Mouse (Mus musculus) limb, embryonic 13.5 days (tissue): ENCODE data around the gene Cox8b. TPM values are rescaled to one million over a fixed set of nuclear protein-coding genes. Genes with fewer than 3 reads are reported as not detected.
A peak's percentile ranks its signal among the peaks of the same experiment; 100 is the strongest.

Source experiments
- ATAC-seq: fragments of 200-750 bp; cut with Nextera tagmentation; 2 replicates; pipeline ENCODE4 v1.8.0; 2017; ENCODE audit warnings: low read depth, moderate number of reproducible peaks, moderate TSS enrichment; ENCODE audit not compliant: low FRiP score
- H3K27ac ChIP-seq: fragments of 300-500 bp; sonication (generic); 2 replicates; pipeline ENCODE4 v1.5.1; 2015; ENCODE audit warnings: inconsistent platforms, mild to moderate bottlenecking, moderate library complexity
- H3K27me3 ChIP-seq: fragments of 300-500 bp; sonication (generic); 2 replicates; pipeline ENCODE4 v1.6.1; 2015; ENCODE audit warnings: mild to moderate bottlenecking, inconsistent platforms
- H3K36me3 ChIP-seq: fragments of 300-500 bp; sonication (generic); 2 replicates; pipeline ENCODE4 v1.6.1; 2015; ENCODE audit warnings: inconsistent platforms, mild to moderate bottlenecking, moderate library complexity
- H3K4me1 ChIP-seq: fragments of 300-500 bp; sonication (generic); 2 replicates; pipeline ENCODE4 v1.6.1; 2015; ENCODE audit warnings: inconsistent platforms
- H3K4me2 ChIP-seq: fragments of 300-500 bp; sonication (generic); replicated peaks from 2 replicates; pipeline ENCODE4 v1.6.1; 2015; ENCODE audit warnings: inconsistent platforms, mild to moderate bottlenecking, moderate library complexity
- H3K4me3 ChIP-seq: fragments of 300-500 bp; sonication (generic); 2 replicates; pipeline ENCODE4 v1.5.1; 2015; ENCODE audit warnings: moderate library complexity, mild to moderate bottlenecking, inconsistent platforms
- H3K9ac ChIP-seq: fragments of 300-500 bp; sonication (generic); 2 replicates; pipeline ENCODE4 v1.6.1; 2015; ENCODE audit warnings: mild to moderate bottlenecking, inconsistent platforms
- H3K9me3 ChIP-seq: fragments of 300-500 bp; sonication (generic); 2 replicates; pipeline ENCODE4 v1.6.1; 2016; ENCODE audit warnings: inconsistent platforms
- WGBS: fragments of 180-500 bp; shearing (Covaris S2); methylation state at CpG from one replicate; pipeline ENCODE4 v1.1.7; 2015; 5-methylcytosine and 5-hydroxymethylcytosine counted together
- polyA plus RNA-seq: library from polyadenylated mRNA; unstranded; fragments of >200 nt; fragmentation: Nextera tagmentation; extraction: Ambion mirVana; gene quantifications from 2 replicates; pipeline ENCODE4 v1.2.1, GENCODE M21; 2015

The Cox8b gene
- polyA plus RNA-seq, 1 experiment from 2014 or later = 9.3 TPM

DNA sequence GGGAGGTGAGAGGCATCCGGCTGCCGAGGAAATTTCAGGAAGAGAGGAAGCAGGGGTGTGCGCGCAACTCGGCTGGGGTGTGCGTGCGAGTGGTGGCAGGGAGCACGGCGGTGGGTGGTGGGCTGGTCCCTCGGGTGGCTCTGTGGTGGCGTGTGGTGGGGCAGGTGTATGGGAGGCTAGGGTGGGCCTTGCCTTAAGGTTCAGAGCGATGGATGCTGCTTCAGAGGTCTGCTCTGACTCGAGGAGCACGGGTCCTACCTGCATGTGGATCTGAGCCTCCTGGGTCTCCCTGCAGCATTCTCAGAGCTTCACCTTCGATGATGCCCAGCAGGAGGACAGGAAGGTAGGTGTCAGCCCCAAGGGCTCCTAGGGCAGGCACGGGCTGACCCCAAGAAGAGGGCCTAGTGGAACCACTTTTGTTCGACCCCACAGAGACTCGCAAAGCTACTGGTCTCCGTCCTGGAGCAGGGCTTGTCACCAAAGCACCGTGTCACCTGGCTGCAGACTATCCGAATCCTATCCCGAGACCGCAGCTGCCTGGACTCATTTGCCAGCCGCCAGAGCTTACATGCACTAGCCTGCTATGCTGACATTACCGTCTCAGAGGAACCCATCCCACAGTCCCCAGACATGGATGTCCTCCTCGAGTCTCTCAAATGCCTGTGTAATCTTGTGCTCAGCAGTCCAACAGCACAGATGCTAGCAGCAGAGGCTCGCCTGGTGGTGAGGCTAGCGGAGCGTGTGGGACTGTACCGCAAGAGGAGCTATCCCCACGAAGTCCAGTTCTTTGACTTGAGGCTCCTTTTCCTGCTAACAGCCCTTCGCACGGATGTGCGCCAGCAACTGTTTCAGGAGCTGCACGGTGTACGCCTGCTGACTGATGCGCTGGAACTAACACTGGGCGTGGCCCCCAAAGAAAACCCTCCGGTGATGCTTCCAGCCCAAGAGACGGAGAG, 42.4 kb downstream of the Cox8b start, which contains the start of gene Bet1l:
Gene Bet1l (minus strand): TSS at position 28 of the 956 bp plus-strand sequence.
- Histone ChIP-seq H3K9ac (peak within 1 kb of the TSS; percentile 87), H3K4me3 (peak within 1 kb of the TSS; percentile 88), H3K27me3 (no peaks in the 10 kb centered on the region), H3K36me3 (peaks cover 63% of the 10 kb centered on the region), H3K9me3 (no peaks in the 10 kb centered on the region), H3K27ac (peak within 1 kb of the TSS; percentile 83), H3K4me2 (peak within 1 kb of the TSS; percentile 100), H3K4me1 (peaks cover 28% of the 10 kb centered on the region)
- WGBS = 38% methylated on average over 40 of the region's 40 CpGs
- peak; percentile 41 for ATAC-seq

GRCm38 (mm10) chr7:140856785-140857549, 43.3 kb downstream of the Cox8b start, which contains the start of gene Ric8a:
Gene Ric8a (plus strand): TSS chr7:140856957.
- under 1% methylated on average over 50 of the region's 50 CpGs for WGBS
- peak; percentile 80 for ATAC-seq
- H3K36me3 ChIP-seq = peaks cover 63% of the 10 kb centered on the region

GRCm38 (mm10) chr7:140855860-140856784, 44.1 kb downstream of the Cox8b start, which contains the start of gene Gm45785:
Gene Gm45785 (minus strand): TSS chr7:140856331.
- Histone ChIP-seq H3K36me3 (peaks cover 62% of the 10 kb centered on the region), H3K27ac (peak within 1 kb of the TSS; percentile 83), H3K4me2 (peak within 1 kb of the TSS; percentile 100), H3K27me3 (no peaks in the 10 kb centered on the region), H3K4me3 (peak within 1 kb of the TSS; percentile 88), H3K9ac (peak within 1 kb of the TSS; percentile 87), H3K9me3 (no peaks in the 10 kb centered on the region), H3K4me1 (peaks cover 28% of the 10 kb centered on the region)
- ATAC-seq = peak; percentile 77
- 1% methylated on average over 51 of the region's 51 CpGs for WGBS

More at GRCm38 (mm10) chr7:140856785-140857549, 43.3 kb downstream of the Cox8b start, which contains the start of gene Ric8a:
- no peaks in the 10 kb centered on the region for H3K27me3 ChIP-seq
- H3K9ac ChIP-seq = peak within 1 kb of the TSS; percentile 87
- peak within 1 kb of the TSS; percentile 100 for H3K4me2 ChIP-seq
- H3K9me3 ChIP-seq = no peaks in the 10 kb centered on the region
- peak within 1 kb of the TSS; percentile 83 for H3K27ac ChIP-seq
- peak within 1 kb of the TSS; percentile 88 for H3K4me3 ChIP-seq
- H3K4me1 ChIP-seq = peaks cover 28% of the 10 kb centered on the region

GRCm38 (mm10) chr7:140855181-140855580, 45.1 kb downstream of the Cox8b start:
- 0 out of 2 replicates have a peak overlapping the region, but pooled peaks have one; percentile 83 for H3K27ac ChIP-seq
- H3K36me3 ChIP-seq = peaks cover 54% of the 10 kb centered on the region
- H3K9me3 ChIP-seq = no peaks in the 10 kb centered on the region
- H3K4me1 ChIP-seq = peaks cover 28% of the 10 kb centered on the region
- H3K27me3 ChIP-seq = no peaks in the 10 kb centered on the region
- H3K4me2 ChIP-seq = peak overlapping the region; percentile 100
- no peak for ATAC-seq
- H3K9ac ChIP-seq = peak overlapping the region; percentile 87
- peak overlapping the region; percentile 88 for H3K4me3 ChIP-seq
- 69% methylated on average over 9 of the region's 9 CpGs for WGBS

DNA sequence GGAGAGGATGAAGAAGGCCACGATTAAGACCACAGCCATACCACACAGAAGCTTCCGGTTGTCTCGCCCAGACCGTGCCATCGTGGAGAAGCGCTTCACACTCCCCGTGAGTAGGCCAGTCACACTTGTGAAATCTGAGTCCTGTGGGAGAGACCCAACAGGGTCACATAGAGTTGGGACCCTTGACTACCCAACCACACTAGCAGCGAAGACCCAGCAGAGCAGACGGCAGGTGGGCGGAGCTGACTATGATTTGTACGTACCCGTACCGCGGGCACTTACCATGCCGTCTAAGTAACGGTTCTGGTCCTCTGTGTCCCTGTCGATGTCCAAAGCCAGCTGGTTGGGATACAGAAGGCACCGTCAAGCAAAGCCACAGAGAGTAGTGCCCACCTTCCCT, 45.8 kb downstream of the Cox8b start:
- no peaks in the 10 kb centered on the region for H3K27me3 ChIP-seq
- peaks cover 28% of the 10 kb centered on the region for H3K4me1 ChIP-seq
- no peak overlapping the region for H3K9ac ChIP-seq
- WGBS = 93% methylated on average over 18 of the region's 18 CpGs
- no peaks in the 10 kb centered on the region for H3K9me3 ChIP-seq
- peak overlapping the region; percentile 100 for H3K4me2 ChIP-seq
- ATAC-seq = no peak
- H3K36me3 ChIP-seq = peaks cover 47% of the 10 kb centered on the region
- H3K27ac ChIP-seq = no peak overlapping the region
- H3K4me3 ChIP-seq = peak overlapping the region; percentile 88; the same call in 1 of the 2 replicates

DNA sequence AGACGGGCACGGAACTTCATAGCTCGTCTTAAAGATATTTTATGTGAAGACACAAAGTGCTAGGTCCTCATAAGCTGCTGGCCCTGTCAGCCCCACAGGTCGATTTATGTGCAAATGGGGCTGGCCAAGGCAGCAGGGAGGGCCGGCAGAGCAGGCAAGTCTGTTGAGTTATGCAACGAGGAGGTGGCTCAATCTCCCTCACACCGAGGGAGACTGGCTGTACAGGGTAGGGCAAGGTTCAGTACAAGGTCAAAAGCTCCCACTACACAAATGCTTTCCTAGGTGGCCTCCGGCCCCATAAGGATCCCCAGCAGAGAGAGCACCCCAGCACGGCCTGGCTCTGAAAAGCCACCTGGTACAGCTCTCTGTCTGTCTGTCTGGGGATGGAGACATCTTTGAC, 46.9 kb downstream of the Cox8b start:
- no peak overlapping the region for H3K4me2 ChIP-seq
- H3K4me3 ChIP-seq = no peak overlapping the region
- no peaks in the 10 kb centered on the region for H3K27me3 ChIP-seq
- no peak for ATAC-seq
- no peak overlapping the region for H3K9ac ChIP-seq
- H3K4me1 ChIP-seq = peaks cover 20% of the 10 kb centered on the region
- no peak overlapping the region for H3K27ac ChIP-seq
- H3K9me3 ChIP-seq = no peaks in the 10 kb centered on the region
- H3K36me3 ChIP-seq = peaks cover 36% of the 10 kb centered on the region
- 81% methylated on average over 9 of the region's 9 CpGs for WGBS

- H3K4me1 ChIP-seq = peaks cover 14% of the 10 kb centered on the region
- no peak overlapping the region for H3K9ac ChIP-seq
- peaks cover 36% of the 10 kb centered on the region for H3K36me3 ChIP-seq
- H3K4me2 ChIP-seq = no peak overlapping the region
- WGBS = 97% methylated on average over 4 of the region's 4 CpGs
- H3K27me3 ChIP-seq = peaks cover 5% of the 10 kb centered on the region; the same call in 1 of the 2 replicates
- H3K27ac ChIP-seq = no peak overlapping the region
- ATAC-seq = no peak
- no peaks in the 10 kb centered on the region for H3K9me3 ChIP-seq
- H3K4me3 ChIP-seq = no peak overlapping the region
Measured at GRCm38 (mm10) chr7:140851916-140852315, 48.3 kb downstream of the Cox8b start.

Other genes with a start within 250 kb of the Cox8b start
- gene Olfr539, start 240.5 kb downstream of the Cox8b start, polyA plus RNA-seq = 0.03 TPM in 2 replicates
- 0.04 and 0.13 TPM in 2 replicates for gene Olfr45, start 218.5 kb downstream of the Cox8b start, polyA plus RNA-seq
- gene Olfr541, start 203.2 kb downstream of the Cox8b start, polyA plus RNA-seq = not detected in 2 replicates
- gene Cyp2e1, start 136.7 kb downstream of the Cox8b start, polyA plus RNA-seq = not detected in 2 replicates
- 0.67 and 1.1 TPM in 2 replicates for gene Syce1, start 112.6 kb downstream of the Cox8b start, polyA plus RNA-seq
- 2.7 and 3.0 TPM in 2 replicates for gene Zfp941, start 78.3 kb downstream of the Cox8b start, polyA plus RNA-seq
- gene Urah, start 65.4 kb downstream of the Cox8b start, polyA plus RNA-seq = 1.0 and 1.4 TPM in 2 replicates
- gene Scgb1c1, start 54.9 kb downstream of the Cox8b start, polyA plus RNA-seq = not detected in 2 replicates
- not detected in 2 replicates for gene Odf3, start 52.6 kb downstream of the Cox8b start, polyA plus RNA-seq
- not detected in 2 replicates for gene Gm45785, start 44.1 kb downstream of the Cox8b start, polyA plus RNA-seq
- gene Ric8a, start 43.5 kb downstream of the Cox8b start, polyA plus RNA-seq = 65.2 and 73.1 TPM in 2 replicates
- gene Bet1l, start 42.9 kb downstream of the Cox8b start, polyA plus RNA-seq = 59.2 and 63.6 TPM in 2 replicates
- gene Psmd13, start 18.5 kb downstream of the Cox8b start, polyA plus RNA-seq = 251 and 252 TPM in 2 replicates
- gene Sirt3, start 18.1 kb downstream of the Cox8b start, polyA plus RNA-seq = 29.6 and 30.1 TPM in 2 replicates
- gene Nlrp6, start 20.5 kb upstream of the Cox8b start, polyA plus RNA-seq = 0.05 and 0.06 TPM in 2 replicates
- 25.9 and 28.0 TPM in 2 replicates for gene Pgghg, start 40.9 kb upstream of the Cox8b start, polyA plus RNA-seq
- 10.7 and 15.2 TPM in 2 replicates for gene Ifitm5, start 49.8 kb upstream of the Cox8b start, polyA plus RNA-seq
- gene Gm45717, start 55.5 kb upstream of the Cox8b start, polyA plus RNA-seq = not detected in 2 replicates
- gene Ifitm2, start 55.5 kb upstream of the Cox8b start, polyA plus RNA-seq = 1,181 and 1,271 TPM in 2 replicates
- 50.2 and 64.6 TPM in 2 replicates for gene Ifitm1, start 66.8 kb upstream of the Cox8b start, polyA plus RNA-seq
- gene Ifitm3, start 110.3 kb upstream of the Cox8b start, polyA plus RNA-seq = 121 and 130 TPM in 2 replicates
- gene Ifitm6, start 117.5 kb upstream of the Cox8b start, polyA plus RNA-seq = 0.31 TPM in 1 of 2 replicates, not detected in the other
- gene Gm17387, start 128.7 kb upstream of the Cox8b start, polyA plus RNA-seq = not detected in 2 replicates
- 21.5 and 26.9 TPM in 2 replicates for gene B4galnt4, start 160.7 kb upstream of the Cox8b start, polyA plus RNA-seq
- gene Pkp3, start 177.8 kb upstream of the Cox8b start, polyA plus RNA-seq = 23.9 and 25.5 TPM in 2 replicates
- 2.7 and 3.1 TPM in 2 replicates for gene Sigirr, start 200.1 kb upstream of the Cox8b start, polyA plus RNA-seq
- gene Ano9, start 217.4 kb upstream of the Cox8b start, polyA plus RNA-seq = 1.3 and 2.1 TPM in 2 replicates
- 85.5 and 89.2 TPM in 2 replicates for gene Ptdss2, start 221.9 kb upstream of the Cox8b start, polyA plus RNA-seq